Mouse (Mus musculus): ENCODE results near the gene Top2b. TPM values are rescaled to one million over a fixed set of nuclear protein-coding genes. Genes with fewer than 3 reads are reported as not detected.

Gene Top2b
- total RNA-seq, 2 experiments from 2014 or later, result 83.8 to 89.0 TPM

GRCm38 (mm10) chr14:16414163-16414562 is 49.2 kb downstream of the Top2b start:
- no peak for DNase-seq

DNA sequence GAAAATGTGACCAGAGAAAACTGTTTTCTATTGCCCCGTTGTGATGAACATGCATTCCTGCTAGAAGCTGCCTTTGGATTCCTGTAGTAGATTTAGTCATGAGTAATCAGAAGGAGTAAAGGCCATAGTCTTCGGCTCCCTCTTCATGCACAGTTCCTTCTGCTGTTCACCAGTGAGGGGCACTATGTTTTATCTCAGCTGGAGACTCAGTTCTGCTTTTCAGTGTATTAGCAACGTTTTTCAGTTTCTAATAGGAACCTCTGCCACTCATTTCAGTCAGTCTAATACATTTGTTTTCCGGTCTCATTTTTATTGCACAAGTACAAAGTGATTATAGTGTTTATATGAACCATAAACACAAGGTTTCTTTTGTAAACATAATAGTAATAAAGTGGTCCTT is 62.6 kb downstream of the Top2b start:
- DNase-seq, result no peak

- DNase-seq, result no peak
Measured at GRCm38 (mm10) chr14:16431941-16432499, 67.0 kb downstream of the Top2b start.

- DNase-seq, result no peak
Measured at GRCm38 (mm10) chr14:16432550-16432949, 67.6 kb downstream of the Top2b start.

DNA sequence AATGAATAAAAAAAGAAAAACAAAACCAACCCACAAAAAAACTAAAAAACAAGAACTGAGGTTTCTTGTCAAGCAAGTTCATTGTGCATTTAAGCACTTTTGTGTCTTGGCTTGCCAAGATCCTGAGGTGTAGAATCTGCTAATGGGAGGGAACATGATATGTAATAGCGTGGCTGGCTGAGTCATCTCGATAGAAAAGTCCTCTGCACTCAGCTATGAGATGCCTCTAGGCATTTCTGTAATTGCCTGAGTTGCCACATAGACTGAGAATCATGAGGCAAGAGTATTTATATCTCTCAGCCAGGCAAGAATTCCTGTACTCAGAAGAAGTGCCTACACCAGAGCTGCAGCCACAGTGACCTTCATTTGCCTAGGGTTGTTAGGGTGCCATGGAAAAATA is 68.2 kb downstream of the Top2b start:
- DNase-seq, result no peak

DNA sequence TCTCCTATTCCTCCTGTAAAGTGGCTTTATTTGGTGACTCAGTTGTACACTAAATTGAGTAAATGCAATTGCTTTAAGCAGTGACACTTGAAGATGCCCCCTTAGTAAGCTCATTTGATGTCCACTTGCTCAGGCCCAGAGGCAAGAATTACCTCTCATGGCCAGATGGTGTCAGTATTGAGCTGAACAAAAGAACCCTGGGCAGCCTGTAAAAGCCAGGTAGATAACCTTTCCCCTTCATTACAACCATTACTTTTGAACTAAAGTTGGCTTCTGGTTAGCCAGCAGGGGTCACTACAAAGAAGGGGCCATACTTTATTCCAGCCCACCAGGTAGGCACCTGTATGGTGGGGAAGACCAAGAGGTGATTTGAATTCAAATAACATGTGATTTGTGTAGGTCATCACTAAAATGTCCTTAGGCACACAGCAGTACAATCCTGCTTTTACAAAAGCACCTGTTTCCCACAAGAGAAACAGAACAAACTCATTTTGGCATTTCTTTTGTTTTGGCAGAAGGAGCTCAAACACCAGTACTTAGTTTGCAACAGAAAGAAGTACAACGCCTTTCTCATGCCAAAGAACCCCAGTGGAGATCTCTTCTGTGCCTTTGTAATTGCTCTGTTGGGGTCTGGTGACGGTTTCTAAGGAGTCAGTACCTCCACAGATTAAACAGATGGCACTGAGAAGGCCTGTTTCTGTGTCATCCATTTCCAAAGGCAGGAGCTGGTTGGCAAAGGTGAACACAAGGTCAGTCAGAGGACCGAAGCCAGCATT is 69.6 kb downstream of the Top2b start:
- peak; percentile 44 to 56 for DNase-seq

DNA sequence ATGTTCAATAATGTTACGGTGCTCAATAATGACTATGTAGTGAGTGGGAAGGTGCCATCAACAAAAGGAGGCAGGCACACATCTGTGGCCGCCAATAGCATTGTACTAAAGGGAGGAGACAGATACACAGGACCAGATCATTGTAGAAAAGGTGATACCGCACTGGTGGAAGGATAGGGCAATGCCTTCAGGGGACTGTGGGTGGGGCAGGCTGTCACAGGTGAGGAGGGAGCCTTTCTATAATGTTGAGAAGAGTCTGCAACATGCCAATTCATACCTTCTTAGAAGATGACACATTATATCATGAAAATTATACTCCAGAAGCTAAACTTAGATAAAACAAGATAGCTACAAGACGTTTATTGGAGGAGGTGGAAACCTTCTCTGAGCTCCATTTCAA is 72.4 kb downstream of the Top2b start:
- DNase-seq, result no peak

DNA sequence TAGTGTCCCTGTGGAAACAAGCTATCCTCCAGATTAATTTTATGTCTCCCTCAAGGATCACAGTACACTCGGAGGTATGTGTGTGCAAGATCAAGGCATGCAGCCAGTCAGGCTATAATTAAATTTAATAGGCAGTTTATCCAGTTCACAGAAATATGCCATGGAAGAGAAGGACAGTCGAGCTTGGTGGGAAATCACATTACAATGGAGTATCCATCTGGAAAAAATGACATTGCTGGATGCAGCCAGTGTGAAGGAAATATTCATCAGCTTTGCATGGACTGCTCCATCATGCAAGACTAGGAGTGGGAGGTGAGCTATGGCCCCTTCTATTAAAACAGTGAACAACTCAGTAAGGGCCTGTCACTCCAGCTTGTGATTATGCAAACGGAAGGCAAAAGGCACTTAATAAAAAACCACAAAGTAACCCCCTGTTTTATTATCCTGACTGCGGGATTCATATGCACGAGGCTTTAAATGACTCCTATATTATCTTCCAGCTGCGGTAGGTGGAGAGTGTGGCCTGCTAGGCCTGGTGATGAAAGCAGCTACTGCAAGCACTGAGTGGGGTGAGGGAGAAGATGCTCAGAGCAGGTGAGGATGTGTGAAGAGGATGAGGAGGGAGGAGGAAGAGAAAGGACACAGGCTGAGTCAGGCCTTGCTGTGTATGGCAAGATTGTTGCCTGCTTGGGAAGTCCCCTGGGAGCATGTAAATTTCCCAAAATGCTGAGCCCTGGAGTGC is 74.6 kb downstream of the Top2b start:
- DNase-seq, result no peak

DNA sequence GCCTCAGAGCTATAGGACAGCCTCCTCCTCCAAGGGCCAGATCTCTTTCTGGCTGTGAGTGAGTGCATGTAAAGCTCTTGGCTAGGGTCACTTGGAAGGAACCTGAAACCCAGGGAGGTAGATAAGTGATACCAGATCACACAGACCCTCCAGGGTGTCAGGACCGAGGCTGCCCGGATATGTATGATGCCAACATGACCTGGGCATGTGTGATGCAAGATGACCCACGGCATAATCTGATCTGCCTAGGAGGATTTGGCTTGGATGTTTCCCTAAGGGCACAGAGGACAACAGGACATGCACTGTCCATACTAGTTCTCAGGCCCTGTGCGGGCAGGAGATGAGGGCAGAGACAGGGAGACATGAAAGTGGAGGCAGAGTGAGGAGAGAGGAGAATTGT is 79.9 kb downstream of the Top2b start:
- no peak for DNase-seq

DNA sequence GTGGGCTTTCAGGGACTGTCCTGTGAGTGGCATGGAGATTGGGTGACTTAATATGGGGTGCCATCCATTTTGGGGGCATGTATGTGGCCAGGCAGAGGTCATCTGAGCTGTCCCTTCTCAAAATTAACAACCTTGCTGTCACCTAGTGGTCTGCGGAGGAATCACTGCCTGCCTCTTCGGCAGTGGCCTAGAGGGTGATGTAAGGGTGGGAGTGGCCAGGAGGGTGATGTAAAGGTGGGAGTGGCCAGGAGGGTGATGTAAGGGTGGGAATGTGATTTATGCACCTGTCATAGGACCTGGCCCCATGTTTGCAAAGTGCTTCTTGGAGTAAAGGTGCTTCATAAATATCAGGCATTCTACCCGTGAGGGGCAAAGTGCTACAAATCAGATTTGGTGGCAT is 82.6 kb downstream of the Top2b start:
- no peak for DNase-seq

GRCm38 (mm10) chr14:16448269-16448987 is 83.4 kb downstream of the Top2b start:
- no peak for DNase-seq

DNA sequence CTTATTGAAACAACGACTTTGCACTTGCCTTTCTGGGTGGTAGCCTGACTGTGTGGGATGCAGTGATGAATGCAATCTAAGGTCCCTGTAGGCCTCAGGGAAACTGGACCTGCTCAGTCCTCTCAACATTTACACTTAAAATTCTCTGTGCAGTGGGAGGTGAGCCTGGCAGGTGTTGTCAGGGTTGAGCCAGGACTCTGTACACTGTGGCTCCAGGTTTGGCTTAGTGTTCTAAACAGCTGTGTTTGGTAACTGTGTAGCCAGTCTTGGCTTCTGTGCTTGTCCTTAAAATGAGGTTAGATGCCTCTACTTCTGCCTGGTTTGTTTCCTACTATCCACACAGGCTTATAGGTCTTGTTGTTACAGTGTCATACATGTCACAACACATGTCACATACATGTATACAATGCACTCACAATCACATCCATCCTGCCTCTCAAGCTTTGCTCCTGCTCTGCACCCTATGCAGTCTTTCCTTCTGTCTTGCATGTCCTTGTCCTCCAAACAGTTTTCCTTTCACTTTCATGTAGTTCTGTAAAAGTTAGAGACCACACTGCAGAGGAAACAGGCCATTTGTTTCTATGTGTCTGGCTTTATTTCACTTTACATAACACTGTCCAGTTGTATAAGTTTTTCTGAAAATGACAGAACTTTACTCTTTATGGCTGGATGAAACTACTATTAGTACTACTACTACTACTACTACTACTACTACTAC is 113.8 kb downstream of the Top2b start:
- no peak for DNase-seq

DNA sequence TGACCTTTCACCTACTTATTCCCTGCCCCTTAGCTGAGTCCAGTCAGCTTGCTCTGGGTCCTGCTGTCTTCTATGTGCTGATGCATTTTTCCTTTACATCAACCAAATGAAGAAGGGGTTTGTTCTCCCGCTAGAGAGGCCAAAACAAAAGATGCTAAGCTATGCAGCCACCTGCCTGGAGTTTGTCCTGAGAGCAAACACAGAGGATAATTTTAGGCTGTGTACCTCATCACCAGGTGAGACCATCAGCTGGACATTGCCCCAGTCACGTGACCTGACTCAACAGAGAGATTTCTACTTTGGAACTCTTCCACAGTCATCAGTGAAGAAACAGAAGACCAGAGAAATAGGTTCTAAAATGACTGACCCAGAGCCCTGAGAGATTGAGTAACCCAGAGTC is 114.5 kb downstream of the Top2b start:
- no peak for DNase-seq

DNA sequence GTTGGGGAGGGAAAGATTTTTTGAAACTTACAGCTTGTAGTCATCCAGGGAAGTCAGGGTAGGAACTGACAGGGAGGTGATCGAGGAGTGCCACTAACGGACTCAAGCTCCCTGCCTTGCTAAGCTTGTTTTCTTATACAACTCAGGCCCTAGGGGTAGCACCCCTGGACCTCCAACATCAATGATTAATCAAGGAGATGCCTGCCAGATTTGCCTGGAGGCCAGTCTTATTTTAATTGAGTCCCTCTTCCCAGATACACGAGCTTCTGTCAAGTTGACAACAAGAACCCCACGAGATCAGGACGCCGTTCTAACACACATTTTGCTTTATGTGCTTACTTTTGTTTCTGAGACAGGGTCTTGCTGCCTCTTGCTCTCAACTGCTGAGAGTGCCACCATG is 115.6 kb downstream of the Top2b start:
- DNase-seq, result no peak

DNA sequence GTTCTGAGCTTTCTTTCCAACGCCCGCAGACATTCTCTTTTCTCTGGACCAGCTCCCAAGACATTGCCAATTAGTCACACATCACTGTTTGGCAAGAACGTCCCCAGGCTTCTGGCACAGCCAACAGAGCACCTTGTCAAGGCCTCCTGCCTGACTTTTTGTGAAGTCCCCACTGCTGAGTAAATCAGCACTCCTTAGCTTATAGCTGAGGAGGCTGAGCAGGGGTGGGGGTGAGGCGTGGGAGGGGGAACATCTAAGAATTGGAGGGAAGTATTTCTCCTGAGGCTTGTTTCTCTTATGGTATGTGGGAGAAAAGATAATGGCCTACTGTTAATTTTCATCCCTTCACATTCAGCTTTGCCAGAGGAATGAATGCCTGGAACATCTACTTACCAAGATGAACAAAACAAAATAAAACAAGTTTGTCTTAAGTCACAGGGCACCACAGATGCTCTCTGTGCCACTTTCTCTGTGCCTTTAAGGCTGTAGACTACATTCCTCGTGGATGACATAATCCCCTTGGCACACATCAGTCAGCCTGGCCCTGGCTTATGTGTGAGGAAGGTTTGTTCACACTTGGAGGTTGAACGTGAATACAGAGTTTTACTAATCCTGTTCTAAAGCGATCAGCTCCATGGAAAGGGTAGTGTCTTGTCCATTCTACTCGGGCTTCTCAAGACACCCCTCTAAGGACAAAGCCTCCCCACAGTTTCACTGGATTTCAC is 118.8 kb downstream of the Top2b start:
- peak; percentile 48 to 49 for DNase-seq

Other genes starting within 250 kb of the Top2b start
- gene Ngly1, start 115.9 kb upstream of the Top2b start, total RNA-seq (2021), result 10 to 100 TPM; 44.1 to 59.9 TPM
- gene Oxsm, start 115.4 kb upstream of the Top2b start, total RNA-seq (2021), result 10 to 100 TPM; 15.2 to 24.5 TPM